Mouse (Mus musculus) forebrain, embryonic 11.5 days (tissue): ENCODE data around the gene Slc19a1. TPM values are rescaled to one million over a fixed set of nuclear protein-coding genes. Genes with fewer than 3 reads are reported as not detected.

Source experiments
- ATAC-seq: fragments of 200-750 bp; cut with Nextera tagmentation; replicated peaks from 2 replicates; pipeline ENCODE4 v1.8.0; 2017; ENCODE audit warnings: moderate TSS enrichment; ENCODE audit not compliant: low FRiP score
- DNase-seq: peaks from one replicate; pipeline ENCODE4 v3.0.0-alpha.2; 2017; ENCODE audit warnings: low spot score
- H3K27ac ChIP-seq: fragments of 300-500 bp; sonication (generic); 2 replicates; pipeline ENCODE4 v1.5.1; 2014; ENCODE audit warnings: low read depth, low read length
- H3K27me3 ChIP-seq: fragments of 300-500 bp; sonication (generic); 2 replicates; pipeline ENCODE4 v1.6.1; 2014; ENCODE audit warnings: mild to moderate bottlenecking, low read length, mixed read lengths; ENCODE audit not compliant: control insufficient read depth, insufficient read depth
- H3K36me3 ChIP-seq: fragments of 300-500 bp; sonication (generic); 2 replicates; pipeline ENCODE4 v1.6.1; 2014; ENCODE audit warnings: mild to moderate bottlenecking, low read length, moderate library complexity, mixed read lengths; ENCODE audit not compliant: control insufficient read depth, insufficient read depth
- H3K4me1 ChIP-seq: fragments of 300-500 bp; sonication (generic); replicated peaks from 2 replicates; pipeline ENCODE4 v1.6.1; 2014; ENCODE audit warnings: low read length, mixed read lengths; ENCODE audit not compliant: control insufficient read depth, insufficient read depth
- H3K4me2 ChIP-seq: fragments of 300-500 bp; sonication (generic); 2 replicates; pipeline ENCODE4 v1.6.1; 2014; ENCODE audit warnings: low read depth, mild to moderate bottlenecking, low read length, moderate library complexity, mixed read lengths; ENCODE audit not compliant: severe bottlenecking
- H3K4me3 ChIP-seq: fragments of 300-500 bp; sonication (generic); 2 replicates; pipeline ENCODE4 v1.5.1; 2014; ENCODE audit warnings: low read depth, low read length
- H3K9ac ChIP-seq: fragments of 300-500 bp; sonication (generic); 2 replicates; pipeline ENCODE4 v1.6.1; 2014; ENCODE audit warnings: low read length
- H3K9me3 ChIP-seq: fragments of 300-500 bp; sonication (generic); 2 replicates; pipeline ENCODE4 v1.6.1; 2016; ENCODE audit warnings: low read length, mixed read lengths; ENCODE audit not compliant: control insufficient read depth
- WGBS: fragments of 180-500 bp; shearing (Covaris S2); extraction: QIAGEN DNeasy Blood & Tissue Kit; methylation state at CpG from one replicate; pipeline ENCODE4 v1.1.7; 2014; 5-methylcytosine and 5-hydroxymethylcytosine counted together
- polyA plus RNA-seq: library from polyadenylated mRNA; unstranded; fragments of >200 nt; fragmentation: Nextera tagmentation; extraction: Ambion mirVana; gene quantifications from 2 replicates; pipeline ENCODE4 v1.2.1, GENCODE M21; 2014

Gene Slc19a1
- 34.5 and 34.8 TPM in 2 replicates for polyA plus RNA-seq

GRCm38 (mm10) chr10:77031768-77032375 lies at the start of gene Slc19a1:
Gene Slc19a1, plus strand, starts transcription at chr10:77032241.
- H3K9me3 ChIP-seq: no peaks in the 10 kb centered on the region
- H3K36me3 ChIP-seq: no peaks in the 10 kb centered on the region
- peak within 1 kb of the TSS; percentile 73 for H3K9ac ChIP-seq
- ATAC-seq: no peak
- H3K4me1 ChIP-seq: peaks cover 3% of the 10 kb centered on the region; the same call in 1 of the 2 replicates
- H3K27ac ChIP-seq: no peak within 1 kb of the TSS
- peak within 1 kb of the TSS; percentile 59 for H3K4me3 ChIP-seq
- 39% methylated on average over 13 of the region's 13 CpGs for WGBS
- peak within 1 kb of the TSS; percentile 86 for H3K4me2 ChIP-seq
- no peak for DNase-seq
- H3K27me3 ChIP-seq: no peaks in the 10 kb centered on the region

DNA sequence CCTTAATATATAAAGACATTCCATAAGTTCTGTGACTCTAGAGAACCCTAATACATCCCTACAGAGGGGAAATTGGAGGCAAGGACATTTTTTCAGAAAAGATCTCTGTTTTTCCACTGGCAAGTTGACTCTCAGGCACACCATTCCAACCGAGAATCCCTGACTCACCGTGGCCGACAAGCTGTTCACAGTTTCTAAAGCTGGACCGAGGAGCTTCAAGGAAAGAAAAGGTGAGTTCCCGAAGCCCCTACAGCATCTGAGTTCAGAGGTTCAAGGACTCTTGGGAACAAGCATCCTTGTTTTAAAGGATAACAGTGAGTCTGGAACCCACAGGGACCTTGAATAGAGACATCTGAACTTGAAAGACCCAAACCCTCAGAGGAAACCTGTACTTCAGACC lies 43.5 kb upstream of the Slc19a1 start:
- Histone ChIP-seq H3K4me2 (no peak overlapping the region), H3K27ac (no peak overlapping the region), H3K36me3 (no peaks in the 10 kb centered on the region), H3K9me3 (no peaks in the 10 kb centered on the region), H3K4me3 (no peak overlapping the region), H3K4me1 (no peaks in the 10 kb centered on the region), H3K27me3 (no peaks in the 10 kb centered on the region), H3K9ac (no peak overlapping the region)
- ATAC-seq: no peak
- WGBS: 92% methylated on average over 5 of the region's 5 CpGs
- no peak for DNase-seq

DNA sequence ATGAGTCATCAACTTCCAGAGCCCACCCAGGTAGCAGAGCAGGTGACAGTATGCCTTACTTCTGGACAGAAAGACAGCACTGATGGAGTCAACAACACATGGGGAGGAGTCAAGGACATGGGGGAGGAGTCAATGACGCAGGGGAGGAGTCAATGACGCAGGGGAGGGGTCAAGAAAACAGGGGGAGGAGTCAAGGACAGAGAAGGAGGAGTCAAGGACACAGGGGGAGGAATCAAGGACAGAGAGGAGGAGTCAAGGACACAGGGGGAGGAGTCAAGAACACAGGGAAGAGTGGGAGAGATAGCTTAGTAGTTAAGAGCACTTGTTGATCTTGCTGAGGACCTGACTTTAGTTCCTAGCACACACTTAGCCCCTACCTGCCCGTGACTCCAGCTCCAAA lies 39.6 kb upstream of the Slc19a1 start:
- no peak overlapping the region for H3K4me2 ChIP-seq
- no peak overlapping the region for H3K9ac ChIP-seq
- H3K9me3 ChIP-seq: no peaks in the 10 kb centered on the region
- no peaks in the 10 kb centered on the region for H3K4me1 ChIP-seq
- H3K27ac ChIP-seq: no peak overlapping the region
- no peak overlapping the region for H3K4me3 ChIP-seq
- 46% methylated on average over 3 of the region's 3 CpGs for WGBS
- H3K36me3 ChIP-seq: no peaks in the 10 kb centered on the region
- no peaks in the 10 kb centered on the region for H3K27me3 ChIP-seq
- ATAC-seq (no peak), DNase-seq (no peak)

GRCm38 (mm10) chr10:76997759-76998513 lies 34.1 kb upstream of the Slc19a1 start:
- Histone ChIP-seq H3K4me2 (no peak overlapping the region), H3K27ac (no peak overlapping the region), H3K9me3 (no peaks in the 10 kb centered on the region), H3K4me1 (no peaks in the 10 kb centered on the region), H3K27me3 (no peaks in the 10 kb centered on the region), H3K36me3 (no peaks in the 10 kb centered on the region), H3K4me3 (no peak overlapping the region), H3K9ac (no peak overlapping the region)
- WGBS: 87% methylated on average over 17 of the region's 17 CpGs
- ATAC-seq (no peak), DNase-seq (no peak)

DNA sequence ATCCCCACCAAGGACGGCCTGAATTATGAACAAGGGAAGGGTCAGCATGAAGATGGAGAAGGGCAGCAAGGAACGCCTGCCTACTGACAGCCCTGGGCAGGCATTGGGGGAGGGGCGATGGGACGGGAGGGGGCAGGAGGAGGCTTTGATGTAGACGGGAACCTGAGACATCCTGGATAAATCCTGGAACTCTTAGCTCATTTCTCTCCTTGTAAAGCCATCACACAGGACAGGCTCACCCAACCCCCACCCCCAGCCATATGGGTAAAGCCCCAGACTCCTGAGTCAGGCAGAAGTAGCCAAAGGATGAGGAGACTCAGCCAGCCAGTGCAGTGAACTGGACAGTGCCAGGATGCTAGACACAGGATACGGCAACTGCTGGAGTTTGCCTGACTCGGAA lies 27.1 kb upstream of the Slc19a1 start:
- 41% methylated on average over 7 of the region's 7 CpGs for WGBS
- no peak overlapping the region for H3K27ac ChIP-seq

GRCm38 (mm10) chr10:77007433-77008108 lies 24.5 kb upstream of the Slc19a1 start:
- Histone ChIP-seq H3K27me3 (no peaks in the 10 kb centered on the region), H3K4me2 (no peak overlapping the region), H3K9me3 (no peaks in the 10 kb centered on the region), H3K9ac (no peak overlapping the region), H3K36me3 (no peaks in the 10 kb centered on the region), H3K27ac (no peak overlapping the region; the same call in 1 of the 2 replicates), H3K4me1 (peaks cover 6% of the 10 kb centered on the region), H3K4me3 (no peak overlapping the region)
- ATAC-seq (no peak), DNase-seq (no peak)
- WGBS: 31% methylated on average over 8 of the region's 8 CpGs

More for the DNA sequence above, 27.1 kb upstream of the Slc19a1 start:
- Histone ChIP-seq H3K4me1 (peaks cover 6% of the 10 kb centered on the region), H3K36me3 (no peaks in the 10 kb centered on the region), H3K9me3 (no peaks in the 10 kb centered on the region), H3K27me3 (no peaks in the 10 kb centered on the region), H3K9ac (no peak overlapping the region), H3K4me2 (no peak overlapping the region), H3K4me3 (no peak overlapping the region)
- DNase-seq: no peak
- ATAC-seq: no peak

- DNase-seq (peak; percentile 56), ATAC-seq (0 out of 2 replicates have a peak, but pooled peaks have one; percentile 42)
- Histone ChIP-seq H3K27ac (peak overlapping the region; percentile 31; the same call in 1 of the 2 replicates), H3K4me3 (no peak overlapping the region), H3K4me2 (no peak overlapping the region), H3K9me3 (no peaks in the 10 kb centered on the region), H3K36me3 (no peaks in the 10 kb centered on the region), H3K27me3 (no peaks in the 10 kb centered on the region), H3K4me1 (peaks cover 6% of the 10 kb centered on the region), H3K9ac (no peak overlapping the region)
- 25% methylated on average over 9 of the region's 9 CpGs for WGBS
These were observed 23.9 kb upstream of the Slc19a1 start for GRCm38 (mm10) chr10:77008109-77008561.

- Histone ChIP-seq H3K9me3 (no peaks in the 10 kb centered on the region), H3K4me3 (no peak overlapping the region), H3K27ac (no peak overlapping the region), H3K4me1 (peaks cover 6% of the 10 kb centered on the region), H3K27me3 (no peaks in the 10 kb centered on the region), H3K4me2 (no peak overlapping the region), H3K36me3 (no peaks in the 10 kb centered on the region), H3K9ac (no peak overlapping the region)
- DNase-seq: no peak
- WGBS: 77% methylated on average over 3 of the region's 3 CpGs
- no peak for ATAC-seq
These were observed 23.3 kb upstream of the Slc19a1 start for GRCm38 (mm10) chr10:77008698-77009097.
